Mouse (Mus musculus): Measurements from ENCODE around the gene Slc2a1. TPM values are rescaled to one million over a fixed set of nuclear protein-coding genes. Genes with fewer than 3 reads are reported as not detected.

Gene Slc2a1
- polyA plus RNA-seq, 1 experiment from 2014 or later: 128 TPM

MicroRNAs within 50 kb of the gene (microRNA counts, 519-probe panel; counts per million panel counts)
- microRNA mmu-miR-1957: 342 counts per million, percentile 67 among the panel's probes with 10 or more counts

Small RNA genes within 50 kb of the gene (microRNA-seq; reads per million reads assigned to microRNA genes)
- gene Mir1957a: not detected

Other genes starting within 250 kb of the Slc2a1 start
- not detected in 2 replicates for gene Olfr1331, start 244.1 kb upstream of the Slc2a1 start, polyA plus RNA-seq (2016; fragmentation: Nextera tagmentation; extraction: Ambion mirVana)
- not detected in 2 replicates for gene Olfr1330, start 220.1 kb upstream of the Slc2a1 start, polyA plus RNA-seq (2016; fragmentation: Nextera tagmentation; extraction: Ambion mirVana)
- not detected in 2 replicates for gene Olfr1329, start 191.2 kb upstream of the Slc2a1 start, polyA plus RNA-seq (2016; fragmentation: Nextera tagmentation; extraction: Ambion mirVana)
- gene Olfr1328, start 170.1 kb upstream of the Slc2a1 start, polyA plus RNA-seq (2016; fragmentation: Nextera tagmentation; extraction: Ambion mirVana): not detected in 2 replicates
- gene Lao1, start 147.1 kb upstream of the Slc2a1 start, polyA plus RNA-seq (2016; fragmentation: Nextera tagmentation; extraction: Ambion mirVana): not detected in 2 replicates
- gene Zfp691, start 65.5 kb downstream of the Slc2a1 start, polyA plus RNA-seq (2016; fragmentation: Nextera tagmentation; extraction: Ambion mirVana): 7.2 and 9.3 TPM in 2 replicates
- gene Ermap, start 81.3 kb downstream of the Slc2a1 start, polyA plus RNA-seq (2016; fragmentation: Nextera tagmentation; extraction: Ambion mirVana): 4.2 and 5.7 TPM in 2 replicates
- gene Svbp, start 86.6 kb downstream of the Slc2a1 start, polyA plus RNA-seq (2016; fragmentation: Nextera tagmentation; extraction: Ambion mirVana): 185 and 200 TPM in 2 replicates
- 0.26 and 0.28 TPM in 2 replicates for gene Tmem269, start 109.5 kb downstream of the Slc2a1 start, polyA plus RNA-seq (2016; fragmentation: Nextera tagmentation; extraction: Ambion mirVana)
- 39.8 and 40.9 TPM in 2 replicates for gene AU022252, start 124.0 kb downstream of the Slc2a1 start, polyA plus RNA-seq (2016; fragmentation: Nextera tagmentation; extraction: Ambion mirVana)
- gene P3h1, start 124.2 kb downstream of the Slc2a1 start, polyA plus RNA-seq (2016; fragmentation: Nextera tagmentation; extraction: Ambion mirVana): 14.8 and 15.0 TPM in 2 replicates
- gene Cldn19, start 146.7 kb downstream of the Slc2a1 start, polyA plus RNA-seq (2016; fragmentation: Nextera tagmentation; extraction: Ambion mirVana): 0.08 and 0.22 TPM in 2 replicates
- gene Ybx1, start 185.9 kb downstream of the Slc2a1 start, polyA plus RNA-seq (2016; fragmentation: Nextera tagmentation; extraction: Ambion mirVana): 1,187 and 1,308 TPM in 2 replicates
- 83.8 and 96.8 TPM in 2 replicates for gene Ppih, start 211.8 kb downstream of the Slc2a1 start, polyA plus RNA-seq (2016; fragmentation: Nextera tagmentation; extraction: Ambion mirVana)

Data from neural tube, embryonic 12.5 days (tissue).